Mouse (Mus musculus): ENCODE measurements around the gene Gzme.
"Not testable (repeated sequence)": the region's sequence is repeated elsewhere in the genome, so short reads cannot be mapped to it uniquely, and the experiment has no call there.

The Gzme gene

GRCm38 (mm10) chr14:56120525-56120924 is at the start of gene Gzme:
Gzme (minus strand) TSS chr14:56120625.
- no peak for DNase-seq (ENCODE audit: low read depth)

- DNase-seq (ENCODE audit: low read depth) = no peak
Observed at GRCm38 (mm10) chr14:56168009-56168408, 47.6 kb upstream of the Gzme start.

GRCm38 (mm10) chr14:56162109-56162508 is 41.7 kb upstream of the Gzme start:
- DNase-seq (ENCODE audit: low read depth) = no peak

GRCm38 (mm10) chr14:56159479-56159878 is 39.1 kb upstream of the Gzme start, which contains the start of gene Gzmg:
Gzmg (minus strand) TSS chr14:56159579.
- not testable (repeated sequence) for DNase-seq (ENCODE audit: low read depth)

DNA sequence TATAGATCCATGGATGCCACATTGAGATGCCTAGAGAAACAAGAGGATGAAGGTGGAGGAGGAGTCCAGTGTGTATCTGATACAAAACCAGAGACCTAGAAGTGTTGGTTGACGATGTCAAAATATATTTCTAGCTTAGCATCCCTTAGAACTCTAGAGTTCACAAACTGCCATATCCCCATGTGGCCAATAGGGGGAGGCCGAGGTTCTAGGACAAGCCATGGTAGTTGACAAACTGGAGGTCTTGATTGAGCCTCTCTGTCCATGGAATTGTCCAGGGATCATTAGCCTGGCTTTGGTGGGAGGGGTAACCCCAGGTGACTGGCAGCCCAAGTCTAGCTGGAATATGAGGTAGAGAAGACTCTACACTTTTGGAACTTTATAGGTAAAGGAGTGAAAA is 34.9 kb upstream of the Gzme start:
- no peak for DNase-seq (ENCODE audit: low read depth)

DNA sequence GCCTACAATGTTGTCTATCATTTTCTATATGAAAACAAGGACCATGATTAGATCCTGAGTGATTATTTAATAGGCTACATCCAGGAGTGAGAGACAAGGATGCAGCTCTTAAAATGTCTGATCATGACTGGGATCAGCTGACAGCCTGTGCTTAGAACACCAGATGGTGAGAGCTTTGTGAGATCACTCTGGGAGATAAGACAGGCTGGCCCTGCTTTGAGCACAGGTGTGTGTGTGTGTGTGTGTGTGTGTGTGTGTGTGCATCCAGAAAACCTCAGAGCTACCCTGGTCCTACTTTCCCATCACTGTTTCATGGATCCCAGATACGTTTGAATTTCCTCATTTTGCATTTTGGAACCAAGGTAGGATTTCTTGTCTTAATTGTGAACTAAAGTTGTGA is 13.2 kb upstream of the Gzme start:
- not testable (repeated sequence) for DNase-seq (ENCODE audit: low read depth)

DNA sequence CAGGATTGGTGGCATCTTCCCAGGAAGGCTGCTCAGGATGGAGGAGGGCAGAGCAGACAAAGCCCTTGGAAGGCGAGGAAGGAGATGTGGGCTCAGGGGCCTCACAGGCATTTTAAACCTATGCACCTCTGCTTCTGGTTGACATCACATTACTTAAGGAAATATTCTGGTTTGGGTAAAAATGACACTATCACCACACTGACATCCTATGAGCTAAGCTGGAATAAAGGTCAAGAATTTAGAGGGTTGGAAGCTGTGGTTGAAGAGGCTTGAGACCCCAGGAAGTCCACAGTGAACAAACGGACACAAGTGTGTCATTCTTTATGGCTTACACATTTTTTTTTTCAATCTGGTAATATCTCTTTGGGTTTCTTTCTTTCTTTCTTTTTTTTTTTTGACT is 12.1 kb upstream of the Gzme start, which contains the start of gene Gzmd:
Gene Gzmd, minus strand, starts transcription at position 101 of the 400 bp plus-strand sequence.
- DNase-seq (ENCODE audit: low read depth) = not testable (repeated sequence)

- no peak for DNase-seq (ENCODE audit: low read depth)
Observed at GRCm38 (mm10) chr14:56128341-56128740, 7.9 kb upstream of the Gzme start.

DNA sequence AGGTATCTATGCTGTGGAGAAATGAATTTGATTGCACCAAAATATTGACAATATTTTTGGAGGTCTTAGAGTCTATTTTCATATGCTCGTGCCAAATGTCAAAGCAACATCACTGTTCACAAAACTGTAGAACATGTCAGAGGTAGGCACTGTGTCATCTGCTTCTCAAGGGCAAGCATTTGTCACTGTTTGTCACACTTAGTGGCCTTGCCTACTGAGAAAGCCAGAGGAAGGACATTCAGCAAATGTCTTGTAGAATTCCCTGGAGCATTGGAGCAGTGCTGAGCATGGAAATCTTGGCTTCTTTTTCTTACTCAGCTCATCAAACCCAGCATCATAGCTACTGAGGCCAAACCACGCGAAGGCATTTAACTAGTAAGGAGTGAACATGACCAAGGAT is 3.1 kb upstream of the Gzme start:
- no peak for DNase-seq (ENCODE audit: low read depth)

- not testable (repeated sequence) for DNase-seq (ENCODE audit: low read depth)
Observed at GRCm38 (mm10) chr14:56115531-56116310, 4.7 kb downstream of the Gzme start.

GRCm38 (mm10) chr14:56105447-56106180 is 14.8 kb downstream of the Gzme start:
- no peak for DNase-seq (ENCODE audit: low read depth)

GRCm38 (mm10) chr14:56105016-56105415 is 15.4 kb downstream of the Gzme start:
- DNase-seq (ENCODE audit: low read depth) = no peak

DNA sequence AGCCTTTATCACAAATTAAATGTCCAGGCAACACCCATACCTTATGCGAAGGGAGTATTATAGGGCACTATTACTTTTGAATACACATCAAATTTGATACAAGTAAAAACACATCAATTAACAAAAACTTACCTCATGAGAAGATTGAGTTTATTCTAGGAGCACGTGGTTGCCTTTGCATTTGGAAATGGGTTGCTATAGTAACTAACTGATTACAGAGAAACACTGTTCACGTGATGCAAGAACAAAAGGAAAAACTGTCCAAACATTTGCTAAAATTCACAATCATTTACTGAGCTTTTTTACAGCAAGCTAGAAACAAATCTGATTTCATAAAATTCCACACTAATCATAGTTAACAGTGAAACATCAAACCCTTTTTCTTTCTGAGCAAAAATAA is 17.0 kb downstream of the Gzme start:
- DNase-seq (ENCODE audit: low read depth) = no peak

- no peak for DNase-seq (ENCODE audit: low read depth)
Observed at GRCm38 (mm10) chr14:56102386-56102785, 18.0 kb downstream of the Gzme start, which contains the start of gene Ctsg. Ctsg (minus strand) TSS chr14:56102574.

DNA sequence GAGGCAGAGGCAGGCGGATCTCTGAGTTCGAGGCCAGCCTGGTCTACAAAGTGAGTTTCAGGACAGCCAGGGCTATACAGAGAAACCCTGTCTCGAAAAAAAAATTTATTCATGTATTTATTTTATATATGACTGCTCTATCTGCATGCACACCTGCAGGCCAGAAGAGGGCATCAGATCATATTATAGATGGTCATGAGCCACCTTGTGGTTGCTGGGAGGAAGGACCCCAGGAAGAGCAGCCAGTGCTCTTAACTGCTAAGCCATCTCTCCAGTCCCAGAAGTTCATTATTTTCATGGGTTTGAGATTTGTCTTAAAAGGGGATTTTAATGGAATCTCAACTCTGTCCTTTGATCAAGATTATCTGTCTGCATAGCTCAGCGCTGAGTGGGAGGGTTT is 21.5 kb downstream of the Gzme start:
- no peak for DNase-seq (ENCODE audit: low read depth)

DNA sequence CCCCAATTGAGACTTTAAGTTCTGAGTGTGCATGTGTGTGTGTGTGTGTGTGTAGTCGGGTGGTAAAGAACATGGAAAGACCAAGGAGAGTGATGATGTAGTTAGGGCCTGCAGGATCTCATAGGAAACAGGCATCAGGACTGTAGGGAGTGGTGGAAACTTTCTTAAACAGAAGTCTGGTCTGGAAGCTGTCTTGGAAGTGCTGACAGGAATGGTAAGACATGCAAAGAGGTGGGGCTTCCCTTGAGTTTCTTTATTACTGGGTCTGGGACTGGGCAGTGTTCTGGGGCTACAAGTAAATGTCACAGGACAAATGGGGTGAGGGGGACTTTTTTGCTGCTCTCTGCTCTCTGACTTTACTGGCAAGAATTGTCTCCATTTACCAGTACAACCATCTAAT is 22.8 kb downstream of the Gzme start:
- DNase-seq (ENCODE audit: low read depth) = no peak

DNA sequence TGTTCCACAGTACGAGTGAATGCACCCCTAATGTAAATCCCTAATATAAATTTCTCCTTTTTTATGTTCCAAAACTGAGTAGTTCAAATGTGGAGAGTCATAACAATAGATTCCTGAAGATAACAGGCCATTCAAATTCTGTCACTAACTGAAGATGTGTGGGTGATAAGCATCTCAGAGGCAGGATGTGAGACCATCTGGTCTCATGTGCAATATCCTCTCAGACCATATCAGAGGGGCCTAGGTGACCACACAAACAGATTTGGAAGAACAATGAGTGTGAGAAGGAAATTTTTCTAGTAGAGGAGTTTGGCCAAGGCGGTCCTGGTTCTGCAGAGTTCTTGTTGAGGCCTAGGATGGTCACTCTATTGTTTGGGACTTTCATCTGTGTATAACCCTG is 27.1 kb downstream of the Gzme start:
- DNase-seq (ENCODE audit: low read depth) = no peak

- no peak for DNase-seq (ENCODE audit: low read depth)
Observed at GRCm38 (mm10) chr14:56086711-56087110, 33.7 kb downstream of the Gzme start.

GRCm38 (mm10) chr14:56085167-56085566 is 35.3 kb downstream of the Gzme start, which contains the start of gene Mcpt8:
Mcpt8 (minus strand) TSS chr14:56085273.
- no peak for DNase-seq (ENCODE audit: low read depth)

- no peak for DNase-seq (ENCODE audit: low read depth)
Observed at GRCm38 (mm10) chr14:56082016-56082415, 38.4 kb downstream of the Gzme start.
